Mouse (Mus musculus): ENCODE results near the gene Esrrb. TPM values are rescaled to one million over a fixed set of nuclear protein-coding genes. Genes with fewer than 3 reads are reported as not detected.

The Esrrb gene
- polyA plus RNA-seq, 1 experiment from 2014 or later, result 7.2 TPM

DNA sequence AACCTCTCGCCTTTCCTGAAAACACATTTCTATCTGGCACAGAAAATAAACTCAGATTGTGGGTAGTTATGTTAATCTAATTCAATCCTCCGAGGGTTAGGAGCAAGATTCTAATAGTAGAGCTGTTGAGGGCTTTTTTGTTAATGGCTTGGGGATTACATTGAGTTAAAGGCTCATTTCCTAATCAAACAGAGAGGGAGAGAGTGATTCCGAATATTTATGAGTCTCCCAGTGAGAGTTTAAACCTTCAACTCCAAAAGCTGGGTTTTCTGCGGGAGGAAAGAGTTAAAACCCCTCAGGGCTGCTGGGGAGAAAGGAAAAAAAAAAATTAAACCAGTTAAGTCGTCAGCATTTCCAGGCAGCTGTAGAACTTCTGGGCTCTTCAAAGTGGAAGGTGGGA is 3.8 kb downstream of the Esrrb start:
- Histone ChIP-seq H3K9ac (no peak overlapping the region), H3K9me3 (no peaks in the 10 kb centered on the region), H3K27me3 (peaks cover 2% of the 10 kb centered on the region; the same call in 1 of the 2 replicates), H3K4me1 (replicated peaks) (peaks cover 32% of the 10 kb centered on the region), H3K36me3 (no peaks in the 10 kb centered on the region), H3K27ac (replicated peaks) (peak overlapping the region; percentile 21; the same call in 1 of the 2 replicates), H3K4me3 (no peak overlapping the region), H3K4me2 (no peak overlapping the region)
- 13% methylated on average over 5 of the region's 5 CpGs for WGBS
- no peak for ATAC-seq (ENCODE audit: low FRiP score, low read depth)

DNA sequence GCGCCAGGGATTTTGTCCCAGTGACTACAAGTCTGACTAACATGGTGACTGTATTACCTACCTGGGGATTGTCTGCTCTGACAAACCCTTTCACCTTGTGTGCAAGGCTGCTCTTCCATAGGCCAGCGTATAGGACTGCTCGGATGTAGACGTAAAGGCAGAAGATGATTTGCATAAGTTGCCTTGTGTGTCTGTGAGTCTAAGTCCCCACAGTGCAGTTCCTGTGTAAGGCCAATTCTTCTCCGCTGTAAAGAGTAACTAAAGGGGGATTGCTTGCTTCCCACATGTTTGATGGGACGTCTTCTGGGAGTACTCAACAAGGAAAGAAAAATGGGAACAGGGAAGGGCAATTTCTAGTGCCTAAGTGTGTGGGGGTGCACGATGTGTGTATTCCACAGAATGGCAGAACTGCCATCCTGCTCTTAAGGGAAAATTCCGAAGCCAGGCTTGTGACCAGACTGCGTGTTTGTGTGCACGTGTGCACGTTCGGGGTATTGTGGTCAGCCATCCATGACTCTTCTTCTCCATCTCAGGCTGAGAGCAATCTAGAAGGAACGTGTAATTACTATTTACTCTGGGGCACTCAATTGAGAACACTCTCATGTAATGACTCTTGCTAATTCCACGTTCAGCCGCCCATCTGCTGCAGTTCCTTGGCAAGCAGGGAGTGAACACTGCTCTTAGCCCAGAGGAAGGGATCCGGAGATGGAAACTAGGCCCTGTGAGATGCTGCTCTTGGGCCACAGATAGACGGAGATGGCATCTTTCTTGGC is 9.9 kb downstream of the Esrrb start:
- no peaks in the 10 kb centered on the region for H3K36me3 ChIP-seq
- WGBS, result 59% methylated on average over 17 of the region's 17 CpGs

GRCm38 (mm10) chr12:86374286-86374685 is 13.4 kb downstream of the Esrrb start:
- ATAC-seq (ENCODE audit: low FRiP score, low read depth), result no peak
- WGBS, result 66% methylated on average over 8 of the region's 8 CpGs

More for the DNA sequence above, 9.9 kb downstream of the Esrrb start:
- peak; percentile 61; the same call in 1 of the 2 replicates for ATAC-seq (ENCODE audit: low FRiP score, low read depth)
- Histone ChIP-seq H3K27ac (replicated peaks) (peak overlapping the region; percentile 25; the same call in 1 of the 2 replicates), H3K27me3 (no peaks in the 10 kb centered on the region), H3K4me3 (no peak overlapping the region), H3K4me2 (no peak overlapping the region), H3K4me1 (replicated peaks) (peaks cover 13% of the 10 kb centered on the region), H3K9ac (no peak overlapping the region), H3K9me3 (no peaks in the 10 kb centered on the region)

DNA sequence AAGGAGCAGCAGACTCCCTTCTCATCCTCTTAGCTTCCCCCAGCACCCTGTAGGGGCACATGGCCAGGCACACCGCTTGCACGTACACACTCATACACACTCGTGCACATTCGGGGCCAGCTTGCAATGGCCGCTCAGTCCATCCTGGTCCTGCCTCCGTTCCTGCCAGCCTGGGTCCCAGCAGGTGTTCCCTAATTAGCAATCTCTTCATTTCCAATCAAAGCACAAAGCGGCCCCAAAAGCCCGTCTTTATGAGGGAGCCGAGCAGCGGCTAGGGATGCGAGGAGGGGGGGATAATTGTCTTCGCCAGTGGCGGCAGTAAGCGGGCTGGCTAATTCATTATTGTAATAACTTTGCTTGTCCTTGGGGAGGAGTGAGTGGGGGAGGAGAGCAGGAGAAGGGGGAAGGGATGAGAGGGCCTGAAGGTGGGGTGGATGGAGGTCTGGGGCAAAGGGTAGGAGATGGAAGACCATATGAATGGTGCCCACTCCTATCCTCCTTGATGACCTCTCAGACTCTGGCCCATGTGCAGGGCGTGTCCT is 18.8 kb downstream of the Esrrb start:
- H3K9me3 ChIP-seq, result no peaks in the 10 kb centered on the region
- peak overlapping the region; percentile 36 for H3K4me2 ChIP-seq
- H3K36me3 ChIP-seq, result no peaks in the 10 kb centered on the region
- H3K27me3 ChIP-seq, result no peaks in the 10 kb centered on the region; the same call in 1 of the 2 replicates
- H3K4me1 ChIP-seq (replicated peaks), result peaks cover 23% of the 10 kb centered on the region
- peak; percentile 70 for ATAC-seq (ENCODE audit: low FRiP score, low read depth)
- WGBS, result 6% methylated on average over 15 of the region's 15 CpGs
- 0 out of 2 replicates have a peak overlapping the region, but pooled peaks have one; percentile 21 for H3K9ac ChIP-seq
- H3K27ac ChIP-seq (replicated peaks), result peak overlapping the region; percentile 65
- no peak overlapping the region for H3K4me3 ChIP-seq

More at GRCm38 (mm10) chr12:86374286-86374685, 13.4 kb downstream of the Esrrb start:
- Histone ChIP-seq H3K27me3 (no peaks in the 10 kb centered on the region), H3K4me3 (no peak overlapping the region), H3K4me2 (no peak overlapping the region), H3K27ac (replicated peaks) (no peak overlapping the region), H3K9ac (no peak overlapping the region), H3K4me1 (replicated peaks) (peaks cover 17% of the 10 kb centered on the region), H3K36me3 (no peaks in the 10 kb centered on the region), H3K9me3 (no peaks in the 10 kb centered on the region)

GRCm38 (mm10) chr12:86383803-86384202 is 22.9 kb downstream of the Esrrb start:
- Histone ChIP-seq H3K27ac (replicated peaks) (no peak overlapping the region), H3K4me3 (no peak overlapping the region), H3K4me1 (replicated peaks) (peaks cover 37% of the 10 kb centered on the region), H3K4me2 (no peak overlapping the region), H3K9me3 (no peaks in the 10 kb centered on the region), H3K36me3 (no peaks in the 10 kb centered on the region), H3K27me3 (no peaks in the 10 kb centered on the region; the same call in 1 of the 2 replicates), H3K9ac (no peak overlapping the region)
- whole genome bisulfite sequencing, result 8% methylated on average over 6 of the region's 6 CpGs
- no peak for ATAC-seq (ENCODE audit: low FRiP score, low read depth)

GRCm38 (mm10) chr12:86387671-86388270 is 26.9 kb downstream of the Esrrb start:
- H3K27ac ChIP-seq (replicated peaks), result peak overlapping the region; percentile 61
- ATAC-seq (ENCODE audit: low FRiP score, low read depth), result no peak
- no peaks in the 10 kb centered on the region for H3K27me3 ChIP-seq
- H3K4me3 ChIP-seq, result no peak overlapping the region
- no peak overlapping the region for H3K9ac ChIP-seq
- H3K4me2 ChIP-seq, result no peak overlapping the region
- no peaks in the 10 kb centered on the region for H3K9me3 ChIP-seq
- 41% methylated on average over 10 of the region's 10 CpGs for WGBS
- H3K36me3 ChIP-seq, result no peaks in the 10 kb centered on the region
- H3K4me1 ChIP-seq (replicated peaks), result peaks cover 21% of the 10 kb centered on the region

DNA sequence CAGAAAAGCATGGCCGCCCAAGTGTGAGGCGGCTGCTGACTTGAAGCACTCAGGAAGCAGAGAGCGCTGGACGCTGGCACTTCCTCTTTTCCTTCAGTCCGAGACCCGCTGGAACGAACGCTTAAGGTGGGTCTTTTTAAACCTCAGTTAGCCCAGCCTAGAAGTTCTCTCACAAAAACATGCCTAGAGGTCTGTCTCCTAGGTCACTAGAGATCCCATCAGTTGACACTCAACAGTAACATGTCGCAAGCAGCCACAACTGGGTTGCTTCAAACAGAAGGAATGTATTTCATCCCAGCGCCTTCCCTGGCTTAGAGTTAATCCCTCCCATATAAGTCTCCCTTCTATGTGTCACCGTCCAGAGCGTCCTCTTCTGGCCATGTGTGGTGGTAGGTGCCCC is 33.9 kb downstream of the Esrrb start:
- no peak overlapping the region for H3K4me3 ChIP-seq
- no peak for ATAC-seq (ENCODE audit: low FRiP score, low read depth)
- 0 out of 2 replicates have a peak, but pooled peaks cover 4% of the 10 kb centered on the region for H3K4me1 ChIP-seq (replicated peaks)
- H3K27ac ChIP-seq (replicated peaks), result no peak overlapping the region
- H3K4me2 ChIP-seq, result no peak overlapping the region
- H3K9me3 ChIP-seq, result no peaks in the 10 kb centered on the region
- H3K27me3 ChIP-seq, result no peaks in the 10 kb centered on the region
- 96% methylated on average over 12 of the region's 12 CpGs for WGBS
- no peak overlapping the region for H3K9ac ChIP-seq
- H3K36me3 ChIP-seq, result no peaks in the 10 kb centered on the region

DNA sequence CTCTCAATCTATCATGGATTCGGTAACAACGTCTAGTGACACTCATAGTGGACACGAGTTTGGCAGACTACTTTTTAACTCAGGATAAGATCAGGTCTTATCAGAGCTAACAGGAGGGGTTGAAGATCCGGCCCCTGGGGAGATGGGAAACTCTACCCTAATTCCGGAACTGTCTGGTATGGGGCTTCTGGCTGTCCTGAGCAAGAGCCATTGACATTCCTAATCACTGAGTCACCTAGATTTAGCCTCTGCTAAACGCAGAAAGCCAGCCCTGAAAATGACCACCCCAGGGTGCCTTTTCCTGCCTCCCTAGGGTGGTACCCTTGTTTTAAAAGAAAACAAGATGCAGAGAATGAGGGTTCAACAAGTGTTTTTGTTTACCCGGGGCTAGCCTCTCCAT is 34.4 kb downstream of the Esrrb start:
- no peak overlapping the region for H3K27ac ChIP-seq (replicated peaks)
- H3K4me2 ChIP-seq, result no peak overlapping the region
- H3K27me3 ChIP-seq, result 0 out of 2 replicates have a peak, but pooled peaks cover under 1% of the 10 kb centered on the region
- H3K9me3 ChIP-seq, result no peaks in the 10 kb centered on the region
- 0 out of 2 replicates have a peak, but pooled peaks cover 4% of the 10 kb centered on the region for H3K4me1 ChIP-seq (replicated peaks)
- H3K9ac ChIP-seq, result no peak overlapping the region
- 69% methylated on average over 7 of the region's 7 CpGs for WGBS
- H3K36me3 ChIP-seq, result no peaks in the 10 kb centered on the region
- no peak overlapping the region for H3K4me3 ChIP-seq
- no peak for ATAC-seq (ENCODE audit: low FRiP score, low read depth)

DNA sequence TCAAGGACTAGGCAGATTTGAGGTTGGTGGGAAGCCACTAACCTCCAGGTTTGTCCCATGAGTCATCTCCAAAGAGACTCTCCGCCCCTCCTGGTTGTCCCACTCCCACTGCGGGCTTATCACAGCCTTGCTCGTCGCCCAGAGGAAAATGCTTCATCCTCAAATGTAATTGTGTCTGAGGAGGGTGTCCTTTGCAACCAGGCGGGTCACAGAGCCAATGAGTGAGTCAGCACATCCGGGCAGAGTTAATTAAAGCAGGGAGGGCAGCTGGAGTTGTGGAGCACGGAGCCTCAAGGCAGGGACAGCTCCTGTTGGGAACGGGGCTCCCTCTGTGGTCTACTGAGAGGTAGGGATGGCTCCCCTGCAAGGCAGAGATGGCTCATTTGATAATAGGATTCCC is 37.8 kb downstream of the Esrrb start:
- Histone ChIP-seq H3K27me3 (peaks cover 9% of the 10 kb centered on the region; the same call in 1 of the 2 replicates), H3K4me1 (replicated peaks) (peaks cover 8% of the 10 kb centered on the region; the same call in 1 of the 2 replicates), H3K27ac (replicated peaks) (no peak overlapping the region), H3K9ac (no peak overlapping the region), H3K9me3 (no peaks in the 10 kb centered on the region), H3K4me3 (no peak overlapping the region), H3K36me3 (no peaks in the 10 kb centered on the region), H3K4me2 (no peak overlapping the region)
- 28% methylated on average over 8 of the region's 8 CpGs for WGBS
- ATAC-seq (ENCODE audit: low FRiP score, low read depth), result no peak

DNA sequence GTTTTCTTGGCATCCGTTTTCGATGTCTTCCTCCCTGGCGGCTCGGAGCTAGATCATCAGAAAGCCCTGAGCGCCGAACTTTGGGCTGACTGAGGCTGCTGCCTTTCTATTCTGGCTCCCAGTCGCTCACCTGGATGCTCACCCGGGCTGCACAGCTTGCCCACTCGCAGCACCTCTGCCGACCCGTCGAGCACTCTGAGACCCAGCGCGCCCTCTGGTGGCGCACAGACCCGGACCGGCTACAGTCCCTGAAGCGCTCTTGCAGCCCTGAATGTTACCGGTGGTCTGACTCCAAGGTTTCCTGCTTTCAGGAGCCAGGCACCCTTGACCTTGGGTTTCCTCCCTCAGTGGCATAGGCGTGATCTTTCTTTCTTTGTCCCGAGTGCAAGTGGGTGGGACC is 41.8 kb downstream of the Esrrb start:
- Histone ChIP-seq H3K9ac (no peak overlapping the region), H3K4me3 (no peak overlapping the region), H3K27me3 (peaks cover 9% of the 10 kb centered on the region; the same call in 1 of the 2 replicates), H3K4me1 (replicated peaks) (peaks cover 8% of the 10 kb centered on the region; the same call in 1 of the 2 replicates), H3K27ac (replicated peaks) (no peak overlapping the region), H3K36me3 (no peaks in the 10 kb centered on the region), H3K9me3 (no peaks in the 10 kb centered on the region), H3K4me2 (peak overlapping the region; percentile 50)
- 7% methylated on average over 21 of the region's 21 CpGs for WGBS
- ATAC-seq (ENCODE audit: low FRiP score, low read depth), result peak; percentile 78

- Histone ChIP-seq H3K27me3 (peaks cover 67% of the 10 kb centered on the region), H3K9me3 (no peaks in the 10 kb centered on the region), H3K4me3 (peak overlapping the region; percentile 52), H3K9ac (peak overlapping the region; percentile 32), H3K4me2 (peak overlapping the region; percentile 94), H3K36me3 (no peaks in the 10 kb centered on the region), H3K4me1 (replicated peaks) (peaks cover 25% of the 10 kb centered on the region), H3K27ac (replicated peaks) (no peak overlapping the region)
- peak; percentile 91 for ATAC-seq (ENCODE audit: low FRiP score, low read depth)
- under 1% methylated on average over 37 of the region's 37 CpGs for WGBS
Observed at GRCm38 (mm10) chr12:86421490-86421904, 60.6 kb downstream of the Esrrb start.
